Comparison of ENCODE assay signal across 8 mouse cellular contexts in genomic region chr3:66981706-66982105, GRCm38 (mm10). TPM values are rescaled to one million over a fixed set of nuclear protein-coding genes. Genes with fewer than 3 reads are reported as not detected.
DNase-seq lines count a peak whose midpoint lies in the region; ATAC-seq and TF ChIP-seq lines count a peak whose summit lies in the region.

Gene Shox2, minus strand, starts transcription at chr3:66981771.

- H3K9ac ChIP-seq in liver, postnatal 0 days (replicated peaks) = no peak within 1 kb of the TSS

- peaks cover 19% of the 10 kb centered on the region for H3K4me1 ChIP-seq in liver, postnatal 0 days (ENCODE audit: insufficient read depth)

- no peaks in the 10 kb centered on the region for H3K9me3 ChIP-seq in liver, postnatal 0 days (ENCODE audit: low read length)

- TF ChIP-seq CTCF in liver, postnatal 0 days (IDR thresholded peaks at IDR 0.05; ENCODE audit: low read depth) = no peak

- peaks cover 77% of the 10 kb centered on the region for H3K27me3 ChIP-seq in liver, postnatal 0 days (ENCODE audit: insufficient read depth, low read length)

- no peaks in the 10 kb centered on the region for H3K36me3 ChIP-seq in liver, postnatal 0 days (replicated peaks; ENCODE audit: insufficient read depth, low read length)

- ATAC-seq in liver, postnatal 0 days = no peak

- peak; percentile 32 for DNase-seq in kidney, adult 18-20 months
- DNase-seq in kidney, postnatal 25 days = no peak
- DNase-seq in NIH3T3 (ENCODE audit: low read depth) = peak; percentile 70
- peak; percentile 14 to 22 for DNase-seq in heart, postnatal 10 days
- DNase-seq in liver, postnatal 0 days = no peak
- no peak for DNase-seq in urinary bladder, postnatal 14 days (ENCODE audit: low spot score)
- no peak for DNase-seq in ovary, postnatal 14 days (ENCODE audit: low spot score)
- DNase-seq in right cerebral cortex, postnatal 10 days (ENCODE audit: low spot score in 2 of 2) = no peak

- WGBS in liver, postnatal 0 days (ENCODE audit: insufficient replicate concordance) = 1% methylated on average over 15 of the region's 15 CpGs

- intact Hi-C loops in heart, postnatal 10 days (cut with DNase I) = no loop called here

- H3K27ac ChIP-seq in liver, postnatal 0 days (ENCODE audit: low read depth) = no peak within 1 kb of the TSS

- peak within 1 kb of the TSS; percentile 77 for H3K4me2 ChIP-seq in liver, postnatal 0 days (ENCODE audit: low read depth, low read length)

- peak within 1 kb of the TSS; percentile 51 for H3K4me3 ChIP-seq in liver, postnatal 0 days (ENCODE audit: low read depth, low read length)

- TF ChIP-seq EP300 in liver, postnatal 0 days (IDR thresholded peaks at IDR 0.05; ENCODE audit: low read depth) = no peak

RNA-seq across cellular contexts. Expression of gene Shox2, which starts in this region (rescaled TPM):
- 1 to 10 TPM in 1 of 2 experiments, under 1 TPM in 1; 0.79 to 1.6 TPM for total RNA-seq in heart, postnatal 10 days (2021)
- 0.68 and 0.69 TPM in 2 replicates for polyA plus RNA-seq in liver, postnatal 0 days (2015; fragmentation: Nextera tagmentation; extraction: Ambion mirVana)

Comparison
In these comparisons a context has a peak if more than half of its experiments do, and no peak if none do; other contexts are left out.
1. DNase-seq: peak in kidney, adult 18-20 months (single experiment), NIH3T3 (single experiment) and heart, postnatal 10 days (2 of 2); none in kidney, postnatal 25 days (0 of 2), liver, postnatal 0 days (single experiment), urinary bladder, postnatal 14 days (single experiment), ovary, postnatal 14 days (single experiment) and right cerebral cortex, postnatal 10 days (0 of 2).